Mouse (Mus musculus) midbrain, embryonic 11.5 days (tissue): ENCODE results near the gene Trappc10. TPM values are rescaled to one million over a fixed set of nuclear protein-coding genes. Genes with fewer than 3 reads are reported as not detected.
A peak's percentile ranks its signal among the peaks of the same experiment; 100 is the strongest.

Experiments
- ATAC-seq: fragments of 200-750 bp; cut with Nextera tagmentation; 2 replicates; pipeline ENCODE4 v1.8.0; 2017; ENCODE audit warnings: moderate TSS enrichment, moderate library complexity; ENCODE audit not compliant: low FRiP score
- DNase-seq: peaks from one replicate; pipeline ENCODE4 v3.0.0; 2015; ENCODE audit warnings: low spot score; ENCODE audit errors: missing footprints
- H3K27ac ChIP-seq: fragments of 300-500 bp; sonication (generic); 2 replicates; pipeline ENCODE4 v1.5.1; 2014; ENCODE audit warnings: low read depth, low read length
- H3K27me3 ChIP-seq: fragments of 300-500 bp; sonication (generic); 2 replicates; pipeline ENCODE4 v1.6.1; 2014; ENCODE audit warnings: mild to moderate bottlenecking, low read length, moderate library complexity, mixed read lengths; ENCODE audit not compliant: control insufficient read depth, insufficient read depth
- H3K36me3 ChIP-seq: fragments of 300-500 bp; sonication (generic); 2 replicates; pipeline ENCODE4 v1.6.1; 2014; ENCODE audit warnings: mild to moderate bottlenecking, low read length, moderate library complexity, mixed read lengths; ENCODE audit not compliant: control insufficient read depth, insufficient read depth
- H3K4me1 ChIP-seq: fragments of 300-500 bp; sonication (generic); 2 replicates; pipeline ENCODE4 v1.6.1; 2014; ENCODE audit warnings: low read length; ENCODE audit not compliant: control insufficient read depth, insufficient read depth
- H3K4me2 ChIP-seq: fragments of 300-500 bp; sonication (generic); 2 replicates; pipeline ENCODE4 v1.6.1; 2014; ENCODE audit warnings: mild to moderate bottlenecking, moderate library complexity
- H3K4me3 ChIP-seq: fragments of 300-500 bp; sonication (generic); 2 replicates; pipeline ENCODE4 v1.5.1; 2014; ENCODE audit warnings: low read depth, low read length
- H3K9ac ChIP-seq: fragments of 300-500 bp; sonication (generic); 2 replicates; pipeline ENCODE4 v1.6.1; 2014; ENCODE audit warnings: low read length
- H3K9me3 ChIP-seq: fragments of 300-500 bp; sonication (generic); 2 replicates; pipeline ENCODE4 v1.6.1; 2016; ENCODE audit warnings: low read length; ENCODE audit not compliant: control insufficient read depth
- whole genome bisulfite sequencing: fragments of 180-500 bp; shearing (Covaris S2); extraction: QIAGEN DNeasy Blood & Tissue Kit; methylation state at CpG from one replicate; pipeline ENCODE4 v1.1.7; 2014; 5-methylcytosine and 5-hydroxymethylcytosine counted together
- polyA plus RNA-seq: library from polyadenylated mRNA; unstranded; fragments of >200 nt; fragmentation: Nextera tagmentation; extraction: Ambion mirVana; gene quantifications from 2 replicates; pipeline ENCODE4 v1.2.1, GENCODE M21; 2014

Gene Trappc10
- polyA plus RNA-seq, result 16.7 and 17.5 TPM in 2 replicates

GRCm38 (mm10) chr10:78244438-78245224 lies at the start of gene Trappc10:
Gene Trappc10 (minus strand): TSS chr10:78244641.
- DNase-seq (peak; percentile 98), ATAC-seq (peak; percentile 96)
- peak within 1 kb of the TSS; percentile 94 for H3K4me2 ChIP-seq
- no peaks in the 10 kb centered on the region for H3K36me3 ChIP-seq
- H3K9me3 ChIP-seq, result no peaks in the 10 kb centered on the region
- under 1% methylated on average over 63 of the region's 74 CpGs for WGBS
- peaks cover 10% of the 10 kb centered on the region for H3K4me1 ChIP-seq
- H3K4me3 ChIP-seq, result peak within 1 kb of the TSS; percentile 92
- peak within 1 kb of the TSS; percentile 11; the same call in 1 of the 2 replicates for H3K27ac ChIP-seq
- no peaks in the 10 kb centered on the region for H3K27me3 ChIP-seq
- H3K9ac ChIP-seq, result peak within 1 kb of the TSS; percentile 79

DNA sequence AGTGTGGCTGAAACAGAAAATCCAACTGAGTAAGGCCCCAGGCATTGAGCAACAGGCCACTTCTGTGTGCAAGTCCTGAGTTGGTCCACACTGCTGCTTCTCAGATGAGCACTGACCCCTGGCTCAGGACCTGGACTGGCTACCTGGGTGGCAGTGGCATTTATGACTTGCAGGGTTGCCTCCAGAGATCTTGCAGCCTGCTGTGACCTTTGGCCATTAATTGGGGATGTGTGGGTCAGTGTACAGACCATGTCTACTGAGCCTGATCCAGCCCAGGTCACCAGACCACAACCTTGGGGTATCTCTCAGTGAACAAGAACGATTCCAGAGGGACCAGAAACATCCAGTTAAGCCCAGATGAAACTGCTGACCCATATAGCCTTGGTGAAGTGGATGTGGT lies 49.1 kb upstream of the Trappc10 start:
- Histone ChIP-seq H3K9me3 (no peaks in the 10 kb centered on the region), H3K4me3 (no peak overlapping the region), H3K27me3 (no peaks in the 10 kb centered on the region), H3K4me2 (no peak overlapping the region), H3K4me1 (no peaks in the 10 kb centered on the region), H3K36me3 (no peaks in the 10 kb centered on the region), H3K9ac (no peak overlapping the region), H3K27ac (no peak overlapping the region)
- ATAC-seq, result no peak
- no peak for DNase-seq
- 75% methylated on average over 1 of the region's 1 CpGs for WGBS

GRCm38 (mm10) chr10:78292381-78292780 lies 47.9 kb upstream of the Trappc10 start:
- Histone ChIP-seq H3K4me1 (no peaks in the 10 kb centered on the region), H3K27me3 (no peaks in the 10 kb centered on the region), H3K27ac (no peak overlapping the region), H3K4me3 (no peak overlapping the region), H3K9ac (no peak overlapping the region), H3K36me3 (no peaks in the 10 kb centered on the region), H3K4me2 (no peak overlapping the region), H3K9me3 (no peaks in the 10 kb centered on the region)
- ATAC-seq, result no peak
- DNase-seq, result no peak
- 92% methylated on average over 5 of the region's 5 CpGs for WGBS

DNA sequence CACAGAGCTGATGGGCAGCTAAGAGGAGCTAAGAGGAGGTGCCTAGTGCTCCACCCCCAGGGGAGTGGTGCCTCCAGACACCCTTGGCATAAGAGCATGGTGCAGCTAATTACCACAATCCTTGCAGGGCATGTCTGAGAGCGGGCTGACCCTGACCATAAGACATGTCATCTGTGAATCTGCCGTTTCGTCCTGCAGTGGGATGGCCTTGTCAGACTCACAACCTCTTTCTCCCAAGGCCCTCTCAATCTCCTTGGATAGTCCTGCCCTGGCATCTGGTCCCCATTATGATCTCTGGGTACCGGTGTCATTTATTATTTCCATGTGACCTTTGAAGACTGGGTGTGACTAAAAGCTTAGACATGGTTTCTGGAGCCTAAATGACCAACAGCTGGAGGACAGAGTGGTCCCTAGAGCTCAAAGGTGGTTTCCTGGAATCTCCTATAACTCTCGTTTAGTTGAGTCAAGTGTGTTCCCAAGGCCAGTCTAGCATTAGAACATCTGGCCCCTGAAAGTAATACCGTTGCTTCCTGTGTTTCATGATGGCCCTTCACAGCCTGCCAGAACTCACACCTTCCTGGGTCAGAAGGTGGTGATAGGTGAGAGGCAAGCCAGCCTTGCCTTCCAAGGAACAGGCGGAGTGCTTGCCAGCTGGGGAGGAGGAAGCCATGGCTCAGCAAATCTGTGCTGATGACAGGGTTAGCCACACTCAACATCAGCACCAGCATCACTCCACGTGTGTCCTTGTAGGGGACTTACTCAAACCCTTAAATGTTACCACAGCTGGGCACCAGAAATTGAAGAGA lies 46.5 kb upstream of the Trappc10 start:
- no peak overlapping the region for H3K4me3 ChIP-seq
- no peaks in the 10 kb centered on the region for H3K27me3 ChIP-seq
- no peak overlapping the region for H3K27ac ChIP-seq
- H3K36me3 ChIP-seq, result no peaks in the 10 kb centered on the region
- H3K4me1 ChIP-seq, result no peaks in the 10 kb centered on the region
- 89% methylated on average over 8 of the region's 8 CpGs for WGBS
- no peak overlapping the region for H3K4me2 ChIP-seq
- no peak for DNase-seq
- no peaks in the 10 kb centered on the region for H3K9me3 ChIP-seq
- H3K9ac ChIP-seq, result no peak overlapping the region
- ATAC-seq, result no peak

GRCm38 (mm10) chr10:78288896-78289295 lies 44.5 kb upstream of the Trappc10 start:
- peaks cover 4% of the 10 kb centered on the region; the same call in 1 of the 2 replicates for H3K36me3 ChIP-seq
- no peak overlapping the region for H3K27ac ChIP-seq
- H3K4me2 ChIP-seq, result no peak overlapping the region
- H3K9ac ChIP-seq, result no peak overlapping the region
- no peaks in the 10 kb centered on the region for H3K27me3 ChIP-seq
- no peaks in the 10 kb centered on the region for H3K9me3 ChIP-seq
- ATAC-seq, result no peak
- no peaks in the 10 kb centered on the region for H3K4me1 ChIP-seq
- DNase-seq, result no peak
- WGBS, result 80% methylated on average over 4 of the region's 4 CpGs
- no peak overlapping the region for H3K4me3 ChIP-seq

GRCm38 (mm10) chr10:78288135-78288534 lies 43.7 kb upstream of the Trappc10 start:
- H3K4me1 ChIP-seq, result no peaks in the 10 kb centered on the region
- H3K36me3 ChIP-seq, result peaks cover 6% of the 10 kb centered on the region; the same call in 1 of the 2 replicates
- no peaks in the 10 kb centered on the region for H3K27me3 ChIP-seq
- DNase-seq (no peak), ATAC-seq (no peak)
- H3K9ac ChIP-seq, result no peak overlapping the region
- WGBS, result 90% methylated on average over 5 of the region's 5 CpGs
- no peak overlapping the region for H3K27ac ChIP-seq
- H3K9me3 ChIP-seq, result no peaks in the 10 kb centered on the region
- H3K4me2 ChIP-seq, result no peak overlapping the region
- H3K4me3 ChIP-seq, result no peak overlapping the region

DNA sequence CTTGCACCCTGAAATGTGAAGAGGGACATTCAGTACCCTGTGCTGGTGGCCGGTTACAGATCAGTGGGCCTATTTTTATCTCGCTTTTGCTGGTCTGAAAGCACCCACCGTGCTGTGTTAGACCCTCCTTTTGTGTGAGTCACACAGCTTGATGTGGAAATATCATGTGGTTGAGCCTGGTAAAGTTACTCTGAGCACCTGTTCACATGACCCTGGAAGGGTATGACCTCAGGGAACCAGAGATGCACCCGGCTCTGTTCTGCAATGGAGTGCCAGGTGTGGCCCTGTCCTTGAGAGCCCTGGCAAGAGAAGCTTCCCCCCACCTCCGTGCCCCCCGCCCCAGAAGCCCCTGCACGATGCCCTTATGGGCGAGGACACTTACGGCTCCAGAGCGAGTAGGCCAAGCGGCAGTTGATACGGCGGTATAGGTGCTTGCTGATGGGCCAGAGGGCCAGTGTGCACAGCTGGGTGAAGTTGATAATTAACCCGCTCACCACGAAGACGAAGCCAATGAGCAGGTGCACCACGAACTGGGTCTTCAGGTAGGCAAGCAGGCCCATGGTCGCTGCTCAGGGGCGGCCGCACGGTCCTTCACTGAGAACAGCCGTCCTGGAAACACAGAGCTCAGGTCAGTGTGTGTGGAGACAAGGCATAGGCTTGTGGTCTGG lies 43.2 kb upstream of the Trappc10 start:
- peaks cover 10% of the 10 kb centered on the region; the same call in 1 of the 2 replicates for H3K36me3 ChIP-seq
- WGBS, result 95% methylated on average over 22 of the region's 22 CpGs
- no peak for ATAC-seq
- H3K4me3 ChIP-seq, result no peak overlapping the region
- no peaks in the 10 kb centered on the region for H3K4me1 ChIP-seq
- no peak for DNase-seq
- no peak overlapping the region for H3K4me2 ChIP-seq
- no peaks in the 10 kb centered on the region for H3K9me3 ChIP-seq
- no peak overlapping the region for H3K9ac ChIP-seq
- no peak overlapping the region for H3K27ac ChIP-seq
- no peaks in the 10 kb centered on the region for H3K27me3 ChIP-seq

DNA sequence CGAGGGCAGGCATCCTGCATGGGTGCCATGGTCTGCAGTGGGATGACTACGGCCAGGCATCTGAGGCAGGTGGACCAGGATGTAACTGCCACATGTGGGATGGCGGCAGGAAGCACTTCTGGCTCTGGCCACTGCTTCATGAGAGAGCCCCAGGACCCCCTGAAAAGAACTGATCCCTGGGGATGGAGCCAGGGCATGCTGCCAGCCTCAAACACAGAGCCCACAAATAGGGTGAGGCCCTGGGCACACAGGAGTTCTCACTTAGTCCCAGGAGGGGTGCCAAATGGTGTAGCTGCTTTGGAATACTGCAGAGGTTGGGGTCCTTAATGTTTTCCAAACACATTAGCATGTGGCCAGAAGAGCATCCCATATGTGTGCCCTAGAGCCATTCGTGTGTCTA lies 41.5 kb upstream of the Trappc10 start:
- Histone ChIP-seq H3K9ac (no peak overlapping the region), H3K27me3 (no peaks in the 10 kb centered on the region), H3K4me2 (no peak overlapping the region), H3K4me3 (no peak overlapping the region), H3K9me3 (no peaks in the 10 kb centered on the region), H3K4me1 (no peaks in the 10 kb centered on the region), H3K27ac (no peak overlapping the region), H3K36me3 (peaks cover 14% of the 10 kb centered on the region; the same call in 1 of the 2 replicates)
- ATAC-seq, result no peak
- no peak for DNase-seq
- 84% methylated on average over 4 of the region's 4 CpGs for WGBS
